ENCODE assay signal across 22 mouse cellular contexts in the genomic region with DNA sequence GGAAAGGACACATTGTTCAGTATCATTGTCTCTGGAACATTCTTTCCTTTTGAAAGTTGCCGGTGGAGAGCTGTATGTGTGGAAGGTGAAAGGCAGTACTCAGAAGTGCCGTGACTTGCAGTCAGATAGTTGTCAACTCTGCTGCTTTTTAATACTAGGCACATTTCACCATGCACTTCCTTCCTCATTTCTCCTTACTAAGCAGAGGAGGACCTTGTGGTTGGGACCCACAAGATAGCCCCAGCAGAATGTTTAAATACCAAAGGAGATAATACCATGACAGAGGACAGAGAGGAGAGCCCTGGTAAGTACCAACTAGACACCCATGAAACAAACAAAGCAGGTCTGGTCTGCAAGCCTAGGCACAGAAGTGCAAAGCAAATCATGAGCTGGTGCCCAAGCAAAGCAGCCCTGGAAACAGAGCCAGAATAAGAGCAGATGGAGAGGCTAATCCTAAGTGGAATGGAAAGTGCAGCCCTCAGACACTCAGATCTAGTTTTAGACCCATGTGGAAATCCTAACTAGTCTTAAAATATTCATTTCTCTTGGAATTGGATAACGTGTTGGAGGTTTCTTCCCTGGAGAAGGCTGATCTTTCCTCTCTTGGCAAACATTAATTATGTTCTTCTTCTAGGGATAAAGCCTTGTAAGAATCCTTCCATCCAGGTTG.
DNase-seq lines count a peak whose midpoint lies in the region; ATAC-seq lines count a peak whose summit lies in the region.
"Had no signal": no experiment of that assay in that cellular context is flagged by ENCODE, and none has a peak within 500 bp of the region (broad histone marks: within the 10 kb centered on the region; RNA-seq: fewer than 3 reads in every experiment).

No protein-coding gene starts in this region.

- H3K4me3 ChIP-seq in limb, embryonic 11.5 days (ENCODE audit: low read depth, low read length), result no peak overlapping the region
- H3K4me3 ChIP-seq in limb, embryonic 10.5 days, result no peak overlapping the region
- no peak overlapping the region for H3K4me3 ChIP-seq in embryonic facial prominence, embryonic 10.5 days
- no peak overlapping the region for H3K4me3 ChIP-seq in kidney, embryonic 15.5 days (replicated peaks)
- H3K4me3 ChIP-seq: embryonic facial prominence, embryonic 15.5 days; heart, embryonic 12.5 days; hindbrain, embryonic 15.5 days; intestine, embryonic 15.5 days had no signal

- WGBS in limb, embryonic 11.5 days, result 88% methylated on average over 3 of the region's 3 CpGs
- 91% methylated on average over 3 of the region's 3 CpGs for WGBS in limb, embryonic 10.5 days
- 85% methylated on average over 3 of the region's 3 CpGs for WGBS in embryonic facial prominence, embryonic 10.5 days
- WGBS in kidney, embryonic 15.5 days, result 80% methylated on average over 3 of the region's 3 CpGs

- no peak overlapping the region for H3K9ac ChIP-seq in limb, embryonic 11.5 days (ENCODE audit: low read length)
- H3K9ac ChIP-seq in kidney, embryonic 15.5 days, result no peak overlapping the region
- H3K9ac ChIP-seq: embryonic facial prominence, embryonic 15.5 days; heart, embryonic 12.5 days; hindbrain, embryonic 15.5 days; intestine, embryonic 15.5 days had no signal

- H3K27ac ChIP-seq in limb, embryonic 11.5 days (replicated peaks; ENCODE audit: low read depth, low read length), result no peak overlapping the region
- no peak overlapping the region for H3K27ac ChIP-seq in limb, embryonic 10.5 days
- no peak overlapping the region for H3K27ac ChIP-seq in embryonic facial prominence, embryonic 10.5 days (replicated peaks)
- H3K27ac ChIP-seq in kidney, embryonic 15.5 days, result no peak overlapping the region
- H3K27ac ChIP-seq: embryonic facial prominence, embryonic 15.5 days; hindbrain, embryonic 15.5 days; intestine, embryonic 15.5 days had no signal

- H3K36me3 ChIP-seq in limb, embryonic 11.5 days (ENCODE audit: control insufficient read depth, insufficient read depth, low read length), result no peaks in the 10 kb centered on the region
- H3K36me3 ChIP-seq in limb, embryonic 10.5 days, result no peaks in the 10 kb centered on the region
- no peaks in the 10 kb centered on the region for H3K36me3 ChIP-seq in embryonic facial prominence, embryonic 10.5 days (replicated peaks)
- no peaks in the 10 kb centered on the region for H3K36me3 ChIP-seq in kidney, embryonic 15.5 days
- H3K36me3 ChIP-seq: embryonic facial prominence, embryonic 15.5 days; heart, embryonic 12.5 days; hindbrain, embryonic 15.5 days; intestine, embryonic 15.5 days had no signal

- no peak overlapping the region for H3K4me2 ChIP-seq in limb, embryonic 11.5 days (ENCODE audit: low read depth, severe bottlenecking)
- no peak overlapping the region for H3K4me2 ChIP-seq in kidney, embryonic 15.5 days
- H3K4me2 ChIP-seq: embryonic facial prominence, embryonic 15.5 days; heart, embryonic 12.5 days; hindbrain, embryonic 15.5 days; intestine, embryonic 15.5 days had no signal

- ATAC-seq in limb, embryonic 11.5 days (ENCODE audit: insufficient number of reproducible peaks, low FRiP score, low TSS enrichment, low read depth), result no peak
- ATAC-seq in hematopoietic stem cell, adult 5-6 weeks (replicated peaks in 1 of 2; ENCODE audit: insufficient read depth in 1 of 2, low FRiP score in 2 of 2, low TSS enrichment in 1 of 2, low read depth in 1 of 2, poor library complexity in 2 of 2, severe bottlenecking in 2 of 2), result peak; percentile 82 to 98
- no peak for ATAC-seq in kidney, embryonic 15.5 days (replicated peaks; ENCODE audit: low FRiP score)
- ATAC-seq: forebrain, embryonic 16.5 days; intestine, embryonic 15.5 days had no signal

- no peaks in the 10 kb centered on the region for H3K9me3 ChIP-seq in limb, embryonic 11.5 days (ENCODE audit: control insufficient read depth, low read length)
- H3K9me3 ChIP-seq in limb, embryonic 10.5 days (replicated peaks), result no peaks in the 10 kb centered on the region
- H3K9me3 ChIP-seq in embryonic facial prominence, embryonic 10.5 days, result no peaks in the 10 kb centered on the region
- H3K9me3 ChIP-seq in kidney, embryonic 15.5 days (replicated peaks), result no peaks in the 10 kb centered on the region
- H3K9me3 ChIP-seq: embryonic facial prominence, embryonic 15.5 days; heart, embryonic 12.5 days; hindbrain, embryonic 15.5 days; intestine, embryonic 15.5 days had no signal

- DNase-seq in limb, embryonic 11.5 days (ENCODE audit: low spot score), result peak; percentile 7
- no peak for DNase-seq in limb, embryonic 10.5 days (ENCODE audit: low spot score)
- DNase-seq in MEL-GATA-1-ER (ENCODE audit: extremely low read depth, low read depth), result peak; percentile 83
- peak; percentile 3 for DNase-seq in skeletal muscle tissue, adult 2 months (ENCODE audit: low read depth, low spot score)
- DNase-seq in embryonic facial prominence, embryonic 10.5 days (ENCODE audit: low spot score), result no peak
- DNase-seq: adrenal gland, adult 2 months; cerebellum, adult 9-11 months; embryo, embryonic 11 days; heart, postnatal 36 days; kidney, adult 9 months; kidney, postnatal 4 days; lung, adult 18-20 months; retina, postnatal 1 day; right cerebral cortex, postnatal 4 days; thymus, postnatal 25 days had no signal

- H3K27me3 ChIP-seq in limb, embryonic 11.5 days (ENCODE audit: control insufficient read depth, insufficient read depth, low read length), result no peaks in the 10 kb centered on the region
- no peaks in the 10 kb centered on the region for H3K27me3 ChIP-seq in limb, embryonic 10.5 days (ENCODE audit: low read depth, poor library complexity, severe bottlenecking)
- no peaks in the 10 kb centered on the region for H3K27me3 ChIP-seq in embryonic facial prominence, embryonic 10.5 days (replicated peaks; ENCODE audit: low read depth, poor library complexity, severe bottlenecking)
- no peaks in the 10 kb centered on the region for H3K27me3 ChIP-seq in kidney, embryonic 15.5 days
- H3K27me3 ChIP-seq: embryonic facial prominence, embryonic 15.5 days; heart, embryonic 12.5 days; hindbrain, embryonic 15.5 days; intestine, embryonic 15.5 days had no signal

- no peaks in the 10 kb centered on the region for H3K4me1 ChIP-seq in limb, embryonic 11.5 days (ENCODE audit: control insufficient read depth, insufficient read depth, low read length)
- H3K4me1 ChIP-seq in limb, embryonic 10.5 days, result no peaks in the 10 kb centered on the region
- no peaks in the 10 kb centered on the region for H3K4me1 ChIP-seq in embryonic facial prominence, embryonic 10.5 days
- H3K4me1 ChIP-seq in kidney, embryonic 15.5 days, result no peaks in the 10 kb centered on the region
- H3K4me1 ChIP-seq: embryonic facial prominence, embryonic 15.5 days; heart, embryonic 12.5 days; hindbrain, embryonic 15.5 days; intestine, embryonic 15.5 days had no signal

Comparison
In these comparisons a context has a peak if more than half of its experiments do, and no peak if none do; other contexts are left out.
1. DNase-seq: peak in limb, embryonic 11.5 days (single experiment), MEL-GATA-1-ER (single experiment) and skeletal muscle tissue, adult 2 months (single experiment); none in limb, embryonic 10.5 days (single experiment) and embryonic facial prominence, embryonic 10.5 days (single experiment).
2. ATAC-seq: peak in hematopoietic stem cell, adult 5-6 weeks (2 of 2); none in limb, embryonic 11.5 days (single experiment) and kidney, embryonic 15.5 days (single experiment).